Mouse (Mus musculus) hindbrain, embryonic 10.5 days (tissue): Measurements from ENCODE around the gene Tmprss6. TPM values are rescaled to one million over a fixed set of nuclear protein-coding genes. Genes with fewer than 3 reads are reported as not detected.
A peak's percentile ranks its signal among the peaks of the same experiment; 100 is the strongest.

Experiments used
- DNase-seq: peaks from one replicate; pipeline ENCODE4 v3.0.0-alpha.2; 2017; ENCODE audit warnings: low spot score
- H3K27ac ChIP-seq: fragments of 300-500 bp; sonication (generic); 2 replicates; pipeline ENCODE4 v1.5.1; 2016; ENCODE audit warnings: mild to moderate bottlenecking, moderate library complexity
- H3K27me3 ChIP-seq: fragments of 300-500 bp; sonication (generic); 2 replicates; pipeline ENCODE4 v1.6.1; 2016; ENCODE audit warnings: mild to moderate bottlenecking; ENCODE audit not compliant: poor library complexity, insufficient read depth, severe bottlenecking
- H3K36me3 ChIP-seq: fragments of 300-500 bp; sonication (generic); 2 replicates; pipeline ENCODE4 v1.6.1; 2016; ENCODE audit warnings: mild to moderate bottlenecking, moderate library complexity
- H3K4me1 ChIP-seq: fragments of 300-500 bp; sonication (generic); replicated peaks from 2 replicates; pipeline ENCODE4 v1.6.1; 2016; ENCODE audit warnings: mild to moderate bottlenecking
- H3K4me3 ChIP-seq: fragments of 300-500 bp; sonication (generic); 2 replicates; pipeline ENCODE4 v1.5.1; 2016; ENCODE audit warnings: mild to moderate bottlenecking, moderate library complexity
- H3K9me3 ChIP-seq: fragments of 300-500 bp; sonication (generic); 2 replicates; pipeline ENCODE4 v1.6.1; 2016; ENCODE audit warnings: mild to moderate bottlenecking, moderate library complexity
- WGBS: fragments of 180-500 bp; shearing (Covaris S2); methylation state at CpG from one replicate; pipeline ENCODE4 v1.1.7; 2016; 5-methylcytosine and 5-hydroxymethylcytosine counted together
- polyA plus RNA-seq: library from polyadenylated mRNA; unstranded; fragments of >200 nt; fragmentation: Nextera tagmentation; extraction: Ambion mirVana; gene quantifications from 2 replicates; pipeline ENCODE4 v1.2.1, GENCODE M21; 2016

The Tmprss6 gene
- polyA plus RNA-seq, 1 experiment from 2014 or later, result not detected

DNA sequence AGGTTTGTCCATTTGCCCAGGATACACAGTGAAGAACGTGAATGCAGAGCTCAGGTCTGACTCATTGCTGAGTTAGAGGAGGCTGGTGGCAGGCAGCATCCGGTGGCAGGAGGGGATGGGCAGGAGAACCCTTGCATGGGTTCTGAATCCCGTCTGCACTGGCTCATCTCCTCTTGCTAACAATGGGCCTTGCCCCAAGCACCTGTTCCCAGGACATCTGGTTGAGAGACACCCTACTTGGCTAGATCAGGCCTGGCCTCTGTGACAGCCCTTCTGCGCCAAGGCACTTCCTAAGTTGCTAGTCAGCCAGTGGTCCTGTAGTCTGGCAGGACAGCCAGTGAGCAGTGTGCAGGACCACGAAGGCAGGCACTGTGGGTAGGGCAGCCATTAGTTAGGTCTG is 11.0 kb upstream of the Tmprss6 start:
- no peaks in the 10 kb centered on the region for H3K9me3 ChIP-seq
- 0 out of 2 replicates have a peak, but pooled peaks cover 19% of the 10 kb centered on the region for H3K27me3 ChIP-seq
- 84% methylated on average over 5 of the region's 5 CpGs for WGBS
- no peak overlapping the region for H3K4me3 ChIP-seq
- peaks cover 3% of the 10 kb centered on the region; the same call in 1 of the 2 replicates for H3K4me1 ChIP-seq
- H3K27ac ChIP-seq, result no peak overlapping the region
- no peaks in the 10 kb centered on the region for H3K36me3 ChIP-seq
- no peak for DNase-seq

DNA sequence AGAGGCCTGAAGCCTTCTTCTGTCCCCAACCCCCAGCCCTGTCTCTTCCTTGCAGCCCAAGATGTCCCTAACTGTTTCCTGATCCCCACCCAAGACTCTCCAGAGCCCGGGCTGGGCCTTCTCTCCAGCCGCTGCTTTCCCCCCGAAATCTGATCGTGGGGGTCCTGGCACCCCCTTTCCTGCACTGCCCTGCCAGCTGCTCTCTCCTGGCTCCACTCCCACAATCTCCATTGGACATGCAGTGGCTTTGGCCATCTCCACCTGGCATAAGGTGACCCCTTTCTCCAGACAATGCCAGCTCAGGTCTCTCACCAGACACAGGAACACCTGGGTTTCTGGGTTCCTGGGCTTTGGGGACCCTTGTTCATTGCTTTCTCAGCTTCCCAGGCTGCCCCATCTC is 9.6 kb upstream of the Tmprss6 start:
- Histone ChIP-seq H3K4me1 (peaks cover 3% of the 10 kb centered on the region; the same call in 1 of the 2 replicates), H3K27me3 (0 out of 2 replicates have a peak, but pooled peaks cover 13% of the 10 kb centered on the region)

DNA sequence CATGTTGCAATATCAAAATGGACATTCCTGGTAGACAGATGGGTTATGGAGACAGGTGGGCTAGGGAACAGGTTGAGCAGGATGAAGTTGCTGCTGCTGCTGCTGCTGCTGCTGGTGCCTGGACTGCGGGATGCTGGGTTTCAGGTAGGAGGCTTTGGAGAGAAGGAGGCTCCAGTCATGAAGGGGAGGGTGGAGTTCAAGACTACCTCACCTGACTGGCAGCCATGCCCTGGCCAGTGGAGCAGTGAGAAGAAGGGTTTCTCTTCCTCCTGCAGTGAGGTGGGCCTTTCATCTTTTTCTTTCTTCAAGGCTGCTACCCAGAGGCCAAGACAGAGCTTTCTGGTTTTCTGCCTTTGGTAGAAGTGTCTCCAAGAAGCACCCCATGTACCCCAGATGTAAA is 8.4 kb upstream of the Tmprss6 start:
- Histone ChIP-seq H3K4me1 (peaks cover 8% of the 10 kb centered on the region; the same call in 1 of the 2 replicates), H3K4me3 (no peak overlapping the region), H3K27ac (no peak overlapping the region), H3K36me3 (no peaks in the 10 kb centered on the region), H3K9me3 (no peaks in the 10 kb centered on the region), H3K27me3 (0 out of 2 replicates have a peak, but pooled peaks cover 12% of the 10 kb centered on the region)
- DNase-seq, result no peak
- WGBS, result 72% methylated on average over 1 of the region's 1 CpGs

More for the DNA sequence above, 9.6 kb upstream of the Tmprss6 start:
- H3K27ac ChIP-seq, result no peak overlapping the region
- H3K9me3 ChIP-seq, result no peaks in the 10 kb centered on the region
- H3K4me3 ChIP-seq, result no peak overlapping the region
- DNase-seq, result no peak
- 89% methylated on average over 4 of the region's 4 CpGs for WGBS
- H3K36me3 ChIP-seq, result no peaks in the 10 kb centered on the region

DNA sequence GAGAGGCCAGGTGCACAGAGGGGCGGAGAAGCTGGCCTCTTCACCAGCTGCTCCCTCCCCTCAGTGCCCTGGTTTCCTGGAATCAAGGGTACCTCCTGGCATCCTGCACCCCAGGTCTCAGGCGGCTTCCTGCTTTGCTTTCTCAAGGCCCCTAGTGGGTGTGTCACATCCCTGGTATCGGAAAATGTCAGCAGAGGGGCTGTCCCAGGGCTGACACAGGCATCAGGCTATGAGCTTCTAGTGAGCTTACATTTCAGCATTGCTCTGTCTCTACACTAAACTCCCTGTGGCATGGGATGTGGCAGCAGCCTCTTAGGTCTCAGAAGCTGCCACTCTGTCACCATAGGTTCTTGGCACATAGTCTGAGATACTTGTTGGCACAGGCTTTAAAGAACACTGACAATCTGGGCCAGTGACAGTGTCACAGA is 7.2 kb upstream of the Tmprss6 start:
- Histone ChIP-seq H3K27ac (no peak overlapping the region), H3K4me3 (no peak overlapping the region), H3K9me3 (no peaks in the 10 kb centered on the region), H3K36me3 (no peaks in the 10 kb centered on the region), H3K27me3 (0 out of 2 replicates have a peak, but pooled peaks cover 6% of the 10 kb centered on the region), H3K4me1 (peaks cover 12% of the 10 kb centered on the region; the same call in 1 of the 2 replicates)
- no peak for DNase-seq
- 68% methylated on average over 3 of the region's 3 CpGs for WGBS

DNA sequence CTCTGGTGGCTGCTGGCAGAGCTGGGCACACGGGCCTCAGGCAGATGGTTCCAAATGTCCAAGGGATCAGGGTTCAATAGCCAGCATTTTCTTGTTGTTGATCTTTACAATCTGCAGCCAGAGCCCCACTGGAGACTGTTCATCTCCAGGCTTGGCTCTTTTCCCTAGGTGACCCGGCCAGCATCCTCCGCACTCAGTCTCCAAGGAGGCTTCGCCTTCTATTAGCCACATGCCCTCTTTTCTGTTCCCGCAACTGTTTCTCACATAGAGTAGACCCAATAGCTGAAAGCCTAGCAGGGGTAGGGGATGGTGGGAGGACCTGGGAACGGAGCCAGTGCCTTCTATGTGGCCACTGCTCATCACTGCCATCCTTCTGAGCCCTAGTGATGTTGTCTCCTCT is 5.0 kb upstream of the Tmprss6 start:
- peaks cover 17% of the 10 kb centered on the region; the same call in 1 of the 2 replicates for H3K4me1 ChIP-seq
- 88% methylated on average over 6 of the region's 6 CpGs for WGBS
- H3K4me3 ChIP-seq, result no peak overlapping the region
- no peaks in the 10 kb centered on the region for H3K9me3 ChIP-seq
- no peak for DNase-seq
- no peak overlapping the region for H3K27ac ChIP-seq
- peaks cover 6% of the 10 kb centered on the region; the same call in 1 of the 2 replicates for H3K27me3 ChIP-seq
- no peaks in the 10 kb centered on the region for H3K36me3 ChIP-seq

DNA sequence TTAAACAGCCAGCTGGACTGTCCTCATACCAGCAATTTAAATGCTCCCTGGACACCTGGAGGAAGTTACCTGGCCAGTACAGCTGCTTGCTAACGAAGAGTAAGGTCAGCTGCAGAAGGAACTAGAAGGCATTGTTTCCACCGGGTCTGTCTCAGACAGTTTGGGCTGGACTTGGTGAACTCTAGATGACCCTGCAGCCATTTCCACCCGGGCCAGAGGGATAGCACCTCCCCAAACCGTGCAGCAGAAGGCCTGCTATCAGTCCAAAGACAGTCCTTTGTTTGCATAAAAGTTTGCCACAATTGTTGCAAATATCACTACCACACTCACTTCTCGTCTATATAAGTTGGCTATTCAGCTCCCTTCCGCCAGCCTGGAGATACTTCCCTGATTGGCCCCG is 3.5 kb upstream of the Tmprss6 start:
- WGBS, result 61% methylated on average over 7 of the region's 7 CpGs
- peaks cover 17% of the 10 kb centered on the region; the same call in 1 of the 2 replicates for H3K4me1 ChIP-seq
- DNase-seq, result no peak
- H3K9me3 ChIP-seq, result no peaks in the 10 kb centered on the region
- no peaks in the 10 kb centered on the region for H3K36me3 ChIP-seq
- H3K27me3 ChIP-seq, result peaks cover 6% of the 10 kb centered on the region; the same call in 1 of the 2 replicates
- no peak overlapping the region for H3K4me3 ChIP-seq
- no peak overlapping the region for H3K27ac ChIP-seq

DNA sequence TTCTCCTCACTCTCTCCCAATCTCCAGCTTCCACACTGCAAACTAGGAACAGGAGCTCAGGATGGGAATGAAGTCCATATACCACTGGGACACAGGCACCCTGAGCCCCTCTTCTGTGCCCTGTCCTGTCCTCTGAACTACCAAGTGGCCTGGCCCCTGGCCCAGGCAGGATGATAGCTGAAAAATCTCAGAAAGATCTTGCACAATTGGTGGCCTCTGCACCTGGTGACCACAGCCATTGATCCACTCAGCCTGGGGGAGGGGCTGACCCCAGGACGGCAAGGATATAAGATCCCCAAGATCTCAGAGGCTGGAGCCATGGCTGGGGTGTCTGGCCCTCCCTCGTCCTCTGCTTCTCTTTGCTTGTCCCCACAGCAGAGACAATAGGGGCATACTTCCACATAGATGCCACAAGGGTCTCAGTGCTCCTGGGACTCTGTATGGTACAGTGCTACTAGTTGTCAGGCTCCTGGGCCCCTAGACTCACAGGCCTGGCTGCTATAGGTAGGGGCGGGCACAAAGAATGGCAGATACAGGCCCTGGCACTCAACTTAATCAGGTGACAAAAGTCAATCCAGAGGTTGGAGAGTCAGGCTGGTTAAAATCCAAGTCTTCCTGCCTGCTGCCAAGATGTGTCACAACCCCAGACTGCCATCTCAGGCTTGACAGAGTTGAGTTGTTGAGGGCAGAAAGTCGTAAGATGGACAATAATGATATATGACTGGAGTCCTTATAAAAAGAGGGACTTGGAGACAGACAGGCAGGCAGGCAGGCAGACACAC is 2.3 kb upstream of the Tmprss6 start:
- Histone ChIP-seq H3K4me1 (peaks cover 17% of the 10 kb centered on the region; the same call in 1 of the 2 replicates), H3K9me3 (no peaks in the 10 kb centered on the region), H3K27me3 (peaks cover 9% of the 10 kb centered on the region; the same call in 1 of the 2 replicates), H3K4me3 (no peak overlapping the region), H3K27ac (0 out of 2 replicates have a peak overlapping the region, but pooled peaks have one; percentile 2), H3K36me3 (no peaks in the 10 kb centered on the region)
- 67% methylated on average over 4 of the region's 4 CpGs for WGBS
- no peak for DNase-seq

DNA sequence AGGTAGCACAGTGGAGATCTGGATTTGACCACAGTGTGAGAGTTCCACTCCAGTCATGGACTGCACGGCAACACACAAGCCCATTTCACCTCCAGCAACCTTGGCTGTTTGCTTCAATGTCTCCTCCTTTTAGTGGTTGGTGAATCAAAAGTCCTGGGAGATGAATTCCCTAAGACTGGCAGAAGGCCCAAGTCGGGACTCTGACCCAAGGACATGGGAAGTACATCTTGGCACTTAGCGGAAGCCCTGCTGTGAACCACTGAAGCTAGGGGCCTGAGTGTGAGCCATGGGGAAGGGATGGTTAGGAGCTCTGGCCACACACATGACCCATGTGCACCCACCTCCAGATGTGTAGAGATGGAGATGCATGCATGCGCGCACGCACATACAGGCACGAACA is 864 bp downstream of the Tmprss6 start:
- H3K27me3 ChIP-seq, result peaks cover 3% of the 10 kb centered on the region; the same call in 1 of the 2 replicates
- WGBS, result 94% methylated on average over 7 of the region's 7 CpGs
- no peak for DNase-seq
- H3K9me3 ChIP-seq, result no peaks in the 10 kb centered on the region
- peaks cover 17% of the 10 kb centered on the region; the same call in 1 of the 2 replicates for H3K4me1 ChIP-seq
- no peak overlapping the region for H3K27ac ChIP-seq
- H3K36me3 ChIP-seq, result no peaks in the 10 kb centered on the region
- no peak overlapping the region for H3K4me3 ChIP-seq

DNA sequence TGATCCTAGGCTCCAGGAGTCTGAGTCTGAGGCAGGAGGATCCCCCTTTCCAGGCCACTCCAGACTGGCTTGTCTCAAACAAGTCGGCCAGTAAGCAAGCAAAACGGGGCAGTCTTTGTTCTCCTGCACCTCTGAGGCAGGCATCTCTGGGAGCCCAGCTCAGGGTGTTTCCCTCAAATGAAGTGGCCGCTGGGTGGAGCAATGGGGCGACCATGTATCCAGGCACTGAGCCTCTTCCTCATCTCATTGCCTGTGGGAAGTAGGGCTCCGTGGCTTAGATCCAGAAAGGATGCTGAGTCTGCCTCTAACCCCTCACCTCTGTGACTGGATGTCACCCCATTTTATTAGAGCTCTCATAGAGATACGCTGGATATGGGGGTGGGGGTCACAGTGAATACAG is 1.6 kb downstream of the Tmprss6 start:
- H3K27ac ChIP-seq, result peak overlapping the region; percentile 45
- no peak for DNase-seq
- 36% methylated on average over 6 of the region's 6 CpGs for WGBS

DNA sequence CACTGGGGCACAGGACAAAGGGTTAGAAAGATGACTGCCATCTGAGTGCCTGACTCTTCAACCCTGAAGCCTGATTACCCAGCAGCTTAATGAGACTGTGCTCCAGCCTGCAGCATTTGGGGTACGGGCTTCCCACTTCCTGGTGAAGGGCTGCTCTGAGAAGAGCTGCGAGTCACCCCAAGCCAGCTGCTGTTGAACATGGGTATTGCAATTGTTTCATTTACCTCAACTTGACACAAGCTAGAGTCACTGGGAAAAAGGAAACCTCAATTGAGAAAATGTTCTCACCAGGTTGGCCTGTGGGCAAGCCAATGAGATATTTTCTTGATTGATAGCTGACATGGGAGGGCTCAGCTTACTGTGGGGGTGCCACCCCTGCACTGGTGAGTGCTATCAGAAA is 5.5 kb downstream of the Tmprss6 start:
- no peaks in the 10 kb centered on the region for H3K4me1 ChIP-seq
- H3K36me3 ChIP-seq, result no peaks in the 10 kb centered on the region
- H3K4me3 ChIP-seq, result no peak overlapping the region
- H3K27ac ChIP-seq, result no peak overlapping the region
- no peak for DNase-seq
- H3K9me3 ChIP-seq, result no peaks in the 10 kb centered on the region
- H3K27me3 ChIP-seq, result peaks cover 10% of the 10 kb centered on the region; the same call in 1 of the 2 replicates
- WGBS, result 77% methylated on average over 2 of the region's 2 CpGs

More for the DNA sequence above, 1.6 kb downstream of the Tmprss6 start:
- Histone ChIP-seq H3K27me3 (peaks cover 7% of the 10 kb centered on the region), H3K36me3 (no peaks in the 10 kb centered on the region), H3K9me3 (no peaks in the 10 kb centered on the region), H3K4me3 (no peak overlapping the region), H3K4me1 (peaks cover 11% of the 10 kb centered on the region; the same call in 1 of the 2 replicates)

DNA sequence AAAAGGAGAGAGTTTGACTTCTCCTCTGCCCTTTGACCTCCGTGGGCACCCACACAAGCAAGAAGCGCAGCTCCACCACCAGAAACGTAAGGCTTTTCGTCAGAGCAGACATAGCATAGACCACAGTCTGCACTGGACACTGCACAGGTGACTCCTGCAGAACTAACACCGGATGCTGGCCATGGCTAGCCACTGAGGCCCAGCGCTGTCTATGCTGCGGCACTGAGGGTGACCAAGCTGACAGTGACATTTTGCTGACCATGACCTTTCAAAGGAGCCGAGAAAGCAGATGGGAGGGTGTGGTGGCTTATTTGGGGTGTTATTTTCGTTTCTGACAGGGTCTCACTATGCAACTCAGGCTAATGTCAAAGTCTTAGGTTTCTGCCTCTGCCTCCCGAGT is 11.2 kb downstream of the Tmprss6 start:
- no peaks in the 10 kb centered on the region for H3K36me3 ChIP-seq
- WGBS, result 80% methylated on average over 10 of the region's 10 CpGs
- no peak overlapping the region for H3K4me3 ChIP-seq
- H3K4me1 ChIP-seq, result peaks cover 4% of the 10 kb centered on the region
- no peak for DNase-seq
- no peaks in the 10 kb centered on the region for H3K9me3 ChIP-seq
- H3K27me3 ChIP-seq, result peaks cover 6% of the 10 kb centered on the region; the same call in 1 of the 2 replicates
- no peak overlapping the region for H3K27ac ChIP-seq

DNA sequence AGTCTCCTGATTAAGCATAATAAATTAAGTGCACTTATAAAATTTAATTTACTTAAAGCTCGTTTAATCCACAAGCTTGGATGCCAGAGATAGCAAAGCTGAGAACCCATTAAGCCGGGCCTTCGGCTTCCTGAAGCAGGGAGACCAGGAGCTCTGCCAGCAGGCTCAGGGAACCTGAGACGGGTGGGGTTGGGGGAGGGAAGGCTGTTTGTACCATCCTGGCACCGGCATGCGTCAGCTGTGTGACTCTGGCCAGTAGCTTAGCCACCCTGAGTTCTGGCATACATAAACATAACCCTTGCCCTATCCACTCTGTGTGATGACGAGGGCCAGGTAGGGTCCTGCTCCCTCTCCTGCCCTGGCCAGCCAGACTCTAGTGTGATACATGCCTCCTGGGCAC is 12.4 kb downstream of the Tmprss6 start:
- Histone ChIP-seq H3K27me3 (no peaks in the 10 kb centered on the region), H3K9me3 (no peaks in the 10 kb centered on the region), H3K27ac (no peak overlapping the region), H3K4me3 (no peak overlapping the region), H3K36me3 (no peaks in the 10 kb centered on the region), H3K4me1 (peaks cover 10% of the 10 kb centered on the region)
- DNase-seq, result no peak
- whole genome bisulfite sequencing, result 67% methylated on average over 7 of the region's 7 CpGs

DNA sequence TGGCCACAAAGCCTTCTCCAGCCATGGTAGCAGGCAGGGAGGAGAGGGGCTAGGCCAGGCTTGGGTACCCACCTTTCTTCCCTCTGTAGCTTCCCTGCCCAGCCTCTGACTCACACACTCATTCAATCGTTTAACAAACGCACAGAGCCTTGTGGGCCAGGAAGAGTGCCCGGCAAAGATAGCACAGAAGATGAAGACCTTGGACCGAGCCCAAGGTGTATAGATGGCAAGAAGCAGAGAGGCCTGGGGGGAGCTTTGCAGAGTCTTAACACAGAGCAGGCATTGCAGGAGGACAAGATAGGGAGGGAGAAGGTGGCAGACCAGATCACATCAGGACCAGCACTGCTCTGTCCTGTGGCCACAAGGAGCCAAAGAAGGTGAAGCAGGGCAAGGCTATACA is 13.3 kb downstream of the Tmprss6 start:
- Histone ChIP-seq H3K4me3 (no peak overlapping the region), H3K27ac (no peak overlapping the region), H3K9me3 (no peaks in the 10 kb centered on the region), H3K4me1 (peaks cover 10% of the 10 kb centered on the region), H3K27me3 (no peaks in the 10 kb centered on the region), H3K36me3 (no peaks in the 10 kb centered on the region)
- 84% methylated on average over 4 of the region's 4 CpGs for WGBS
- DNase-seq, result no peak
